Mouse (Mus musculus): ENCODE data around the gene Rabl2. TPM values are rescaled to one million over a fixed set of nuclear protein-coding genes. Genes with fewer than 3 reads are reported as not detected.

Gene Rabl2
- polyA plus RNA-seq, 1 experiment = 18.1 TPM

GRCm38 (mm10) chr15:89572147-89572546 is 19.6 kb downstream of the Rabl2 start:
- H3K4me3 ChIP-seq (ENCODE audit: insufficient read depth, low read depth, low read length) = no peak overlapping the region
- 58% methylated on average over 8 of the region's 8 CpGs for WGBS

GRCm38 (mm10) chr15:89568114-89568513 is 23.6 kb downstream of the Rabl2 start, which contains the start of gene Acr:
Gene Acr, plus strand, starts transcription at chr15:89568326.
- DNase-seq = no peak
- H3K4me1 ChIP-seq (ENCODE audit: control insufficient read depth, insufficient read depth, low read length) = no peaks in the 10 kb centered on the region
- H3K27me3 ChIP-seq (replicated peaks; ENCODE audit: control insufficient read depth, insufficient read depth, low read length) = no peaks in the 10 kb centered on the region
- TF ChIP-seq CTCF (conservative IDR thresholded peaks at IDR 0.05; ENCODE audit: insufficient read depth, insufficient read length, low read depth, low read length) (no peak), POLR2A (IDR thresholded peaks at IDR 0.05; ENCODE audit: low read depth, low read length) (no peak)
- no peaks in the 10 kb centered on the region for H3K36me3 ChIP-seq (ENCODE audit: control insufficient read depth, insufficient read depth, low read length)
- 66% methylated on average over 6 of the region's 6 CpGs for WGBS
- no peak within 1 kb of the TSS for H3K27ac ChIP-seq (ENCODE audit: insufficient read depth, low read depth, low read length)
- no peak within 1 kb of the TSS for H3K4me3 ChIP-seq (ENCODE audit: insufficient read depth, low read depth, low read length)

More at GRCm38 (mm10) chr15:89572147-89572546, 19.6 kb downstream of the Rabl2 start:
- TF ChIP-seq POLR2A (IDR thresholded peaks at IDR 0.05; ENCODE audit: low read depth, low read length) (no peak), CTCF (conservative IDR thresholded peaks at IDR 0.05; ENCODE audit: insufficient read depth, insufficient read length, low read depth, low read length) (no peak)
- Histone ChIP-seq H3K27ac (ENCODE audit: insufficient read depth, low read depth, low read length) (no peak overlapping the region), H3K4me1 (ENCODE audit: control insufficient read depth, insufficient read depth, low read length) (no peaks in the 10 kb centered on the region), H3K27me3 (replicated peaks; ENCODE audit: control insufficient read depth, insufficient read depth, low read length) (no peaks in the 10 kb centered on the region), H3K36me3 (ENCODE audit: control insufficient read depth, insufficient read depth, low read length) (no peaks in the 10 kb centered on the region)
- DNase-seq = no peak

GRCm38 (mm10) chr15:89559202-89559731 is 32.5 kb downstream of the Rabl2 start:
- DNase-seq = no peak
- WGBS = 48% methylated on average over 10 of the region's 10 CpGs

GRCm38 (mm10) chr15:89557996-89558390 is 33.7 kb downstream of the Rabl2 start:
- WGBS = 21% methylated on average over 34 of the region's 34 CpGs
- DNase-seq = no peak
- Histone ChIP-seq H3K27ac (ENCODE audit: insufficient read depth, low read depth, low read length) (no peak overlapping the region), H3K36me3 (ENCODE audit: control insufficient read depth, insufficient read depth, low read length) (no peaks in the 10 kb centered on the region), H3K4me1 (ENCODE audit: control insufficient read depth, insufficient read depth, low read length) (no peaks in the 10 kb centered on the region), H3K27me3 (replicated peaks; ENCODE audit: control insufficient read depth, insufficient read depth, low read length) (no peaks in the 10 kb centered on the region), H3K4me3 (ENCODE audit: insufficient read depth, low read depth, low read length) (no peak overlapping the region)
- TF ChIP-seq POLR2A (IDR thresholded peaks at IDR 0.05; ENCODE audit: low read depth, low read length) (no peak), CTCF (conservative IDR thresholded peaks at IDR 0.05; ENCODE audit: insufficient read depth, insufficient read length, low read depth, low read length) (no peak)

More at GRCm38 (mm10) chr15:89559202-89559731, 32.5 kb downstream of the Rabl2 start:
- H3K4me1 ChIP-seq (ENCODE audit: control insufficient read depth, insufficient read depth, low read length) = no peaks in the 10 kb centered on the region
- H3K27ac ChIP-seq (ENCODE audit: insufficient read depth, low read depth, low read length) = no peak overlapping the region
- no peaks in the 10 kb centered on the region for H3K27me3 ChIP-seq (replicated peaks; ENCODE audit: control insufficient read depth, insufficient read depth, low read length)
- TF ChIP-seq POLR2A (IDR thresholded peaks at IDR 0.05; ENCODE audit: low read depth, low read length) (no peak), CTCF (conservative IDR thresholded peaks at IDR 0.05; ENCODE audit: insufficient read depth, insufficient read length, low read depth, low read length) (no peak)
- no peaks in the 10 kb centered on the region for H3K36me3 ChIP-seq (ENCODE audit: control insufficient read depth, insufficient read depth, low read length)
- no peak overlapping the region for H3K4me3 ChIP-seq (ENCODE audit: insufficient read depth, low read depth, low read length)

GRCm38 (mm10) chr15:89557179-89557995 is 34.3 kb downstream of the Rabl2 start:
- TF ChIP-seq CTCF (conservative IDR thresholded peaks at IDR 0.05; ENCODE audit: insufficient read depth, insufficient read length, low read depth, low read length) (no peak), POLR2A (IDR thresholded peaks at IDR 0.05; ENCODE audit: low read depth, low read length) (no peak)
- no peak overlapping the region for H3K4me3 ChIP-seq (ENCODE audit: insufficient read depth, low read depth, low read length)
- WGBS = 29% methylated on average over 40 of the region's 40 CpGs
- H3K4me1 ChIP-seq (ENCODE audit: control insufficient read depth, insufficient read depth, low read length) = no peaks in the 10 kb centered on the region
- H3K27me3 ChIP-seq (replicated peaks; ENCODE audit: control insufficient read depth, insufficient read depth, low read length) = no peaks in the 10 kb centered on the region
- no peak for DNase-seq
- no peaks in the 10 kb centered on the region for H3K36me3 ChIP-seq (ENCODE audit: control insufficient read depth, insufficient read depth, low read length)
- H3K27ac ChIP-seq (ENCODE audit: insufficient read depth, low read depth, low read length) = no peak overlapping the region

GRCm38 (mm10) chr15:89556401-89557178 is 35.1 kb downstream of the Rabl2 start:
- Histone ChIP-seq H3K4me1 (ENCODE audit: control insufficient read depth, insufficient read depth, low read length) (no peaks in the 10 kb centered on the region), H3K27ac (ENCODE audit: insufficient read depth, low read depth, low read length) (no peak overlapping the region), H3K27me3 (replicated peaks; ENCODE audit: control insufficient read depth, insufficient read depth, low read length) (no peaks in the 10 kb centered on the region), H3K36me3 (ENCODE audit: control insufficient read depth, insufficient read depth, low read length) (no peaks in the 10 kb centered on the region), H3K4me3 (ENCODE audit: insufficient read depth, low read depth, low read length) (no peak overlapping the region)
- no peak for DNase-seq
- TF ChIP-seq POLR2A (IDR thresholded peaks at IDR 0.05; ENCODE audit: low read depth, low read length) (no peak), CTCF (conservative IDR thresholded peaks at IDR 0.05; ENCODE audit: insufficient read depth, insufficient read length, low read depth, low read length) (no peak)
- 24% methylated on average over 23 of the region's 23 CpGs for WGBS

- no peak overlapping the region for H3K27ac ChIP-seq (ENCODE audit: insufficient read depth, low read depth, low read length)
- H3K4me1 ChIP-seq (ENCODE audit: control insufficient read depth, insufficient read depth, low read length) = no peaks in the 10 kb centered on the region
- 78% methylated on average over 6 of the region's 6 CpGs for WGBS
- DNase-seq = no peak
- H3K27me3 ChIP-seq (replicated peaks; ENCODE audit: control insufficient read depth, insufficient read depth, low read length) = no peaks in the 10 kb centered on the region
- H3K4me3 ChIP-seq (ENCODE audit: insufficient read depth, low read depth, low read length) = no peak overlapping the region
- TF ChIP-seq POLR2A (IDR thresholded peaks at IDR 0.05; ENCODE audit: low read depth, low read length) (no peak), CTCF (conservative IDR thresholded peaks at IDR 0.05; ENCODE audit: insufficient read depth, insufficient read length, low read depth, low read length) (no peak)
- H3K36me3 ChIP-seq (ENCODE audit: control insufficient read depth, insufficient read depth, low read length) = no peaks in the 10 kb centered on the region
Observed at GRCm38 (mm10) chr15:89555591-89555990, 36.1 kb downstream of the Rabl2 start.

All from kidney, adult 2 months (tissue).